Mouse (Mus musculus): ENCODE results near the gene Pet117. TPM values are rescaled to one million over a fixed set of nuclear protein-coding genes. Genes with fewer than 3 reads are reported as not detected.
A peak's percentile ranks its signal among the peaks of the same experiment; 100 is the strongest.
"Not testable (repeated sequence)": the region's sequence is repeated elsewhere in the genome, so short reads cannot be mapped to it uniquely, and the experiment has no call there.

Gene Pet117
- 1 to 10 TPM; 4.5 to 5.6 TPM for total RNA-seq (2021)
- long read RNA-seq, experiment 1, partial matches to known transcripts: 0 of 1 reads
- long read RNA-seq, experiment 1, other reads (novel, unspliced or antisense): 0 of 1 reads
- long read RNA-seq, experiment 2, partial matches to known transcripts: 0 of 1 reads
- long read RNA-seq, experiment 2, other reads (novel, unspliced or antisense): 0 of 1 reads

DNA sequence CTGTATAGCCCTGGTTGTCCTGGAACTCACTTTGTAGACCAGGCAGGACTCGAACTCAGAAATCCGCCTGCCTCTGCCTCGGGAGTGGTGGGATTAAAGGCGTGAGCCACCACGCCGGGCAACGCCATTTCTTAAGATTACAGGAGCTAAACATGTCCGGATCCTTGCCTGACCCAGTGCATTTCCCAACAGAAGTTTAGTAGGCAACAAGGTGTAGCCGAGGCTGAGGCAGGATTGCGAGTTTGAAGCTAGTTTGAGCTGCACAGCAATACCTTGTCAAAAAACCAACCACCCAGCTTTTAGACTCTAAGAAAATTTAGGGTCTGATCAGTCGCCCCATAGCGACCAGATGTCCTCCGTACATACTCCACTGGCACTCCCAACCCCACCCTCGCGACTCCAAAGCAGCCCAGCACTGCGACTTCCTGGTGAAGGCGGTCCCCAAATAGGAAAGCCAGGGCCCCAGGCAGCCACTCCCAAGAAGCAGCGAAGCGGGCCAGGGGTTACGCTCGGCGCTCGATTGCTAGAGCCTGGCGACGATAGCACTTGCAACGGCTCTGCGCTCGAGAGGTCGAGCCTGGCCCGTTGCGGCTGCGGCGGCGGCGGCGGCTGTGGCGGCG is at the start of gene Pet117, which contains the start of gene Kat14:
Gene Pet117, plus strand, starts transcription at position 597 of the 620 bp plus-strand sequence.
Gene Kat14, plus strand, starts transcription at position 584 of the 620 bp plus-strand sequence.
- intact Hi-C loops (cut with DNase I): loop anchor here (10.0 kb wide), 1 partner anchor 364 kb away; no protein-coding TSS in a partner anchor
- peak; percentile 95 to 96 for DNase-seq

DNA sequence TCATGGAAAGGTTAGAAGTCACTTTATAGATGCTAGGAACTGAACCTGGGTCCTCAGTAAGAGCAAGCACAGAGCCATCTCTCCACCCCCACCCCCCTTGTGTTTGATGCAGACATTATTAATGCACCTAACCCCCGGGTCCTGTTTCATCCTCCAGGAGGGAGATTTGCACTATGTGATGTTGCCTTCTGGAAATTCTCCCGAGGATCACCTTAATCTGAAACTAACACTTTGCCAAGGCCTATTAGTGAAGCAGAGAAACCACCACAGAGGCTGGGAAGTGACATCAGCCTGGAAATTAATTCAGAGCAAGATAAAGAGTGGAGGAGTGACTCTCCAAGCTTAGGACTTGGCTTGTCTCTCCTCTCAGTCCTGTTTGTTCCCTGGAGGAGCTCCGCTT is 44.6 kb upstream of the Pet117 start:
- intact Hi-C loops (cut with DNase I): no loop called here
- DNase-seq: no peak

DNA sequence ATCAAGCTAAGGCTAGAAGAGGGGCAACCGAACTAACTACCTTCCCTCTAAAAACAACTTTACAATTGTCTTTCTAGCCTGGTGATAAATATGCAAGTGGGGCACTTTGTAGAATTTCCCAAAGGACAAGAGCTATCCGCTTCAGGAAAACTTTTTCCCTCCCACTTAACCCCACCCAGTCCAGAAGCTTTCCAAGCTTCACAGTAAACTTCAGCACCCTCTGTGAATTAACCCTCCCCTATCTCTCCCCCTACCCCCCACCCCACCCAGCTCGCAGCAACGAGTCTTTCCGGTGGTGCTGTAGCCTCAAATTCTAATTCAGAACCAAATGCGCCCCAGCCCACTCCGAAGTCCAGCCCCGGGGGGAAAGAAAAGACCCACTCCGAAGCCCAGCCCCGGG is 39.3 kb upstream of the Pet117 start:
- intact Hi-C loops (cut with DNase I): no loop called here

DNA sequence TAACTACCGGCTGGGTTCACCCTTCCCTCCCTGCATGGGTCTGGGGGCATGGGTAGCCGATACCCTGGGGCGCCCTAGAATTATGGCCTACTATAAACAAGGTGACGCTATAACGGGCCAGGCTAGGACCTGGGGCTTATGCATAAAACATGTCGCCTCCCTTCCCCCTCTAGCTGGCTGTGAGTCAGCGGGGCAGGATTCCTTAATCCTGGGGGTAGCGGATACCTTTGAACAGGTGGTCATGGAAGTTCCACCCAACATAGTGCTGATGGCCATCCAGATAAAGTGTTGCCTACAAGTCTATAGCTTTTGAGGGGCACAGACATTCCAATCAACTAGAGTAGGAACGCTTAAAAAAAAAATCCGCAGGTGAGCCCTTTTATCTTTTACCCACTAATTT is 38.9 kb upstream of the Pet117 start:
- no peak for DNase-seq
- intact Hi-C loops (cut with DNase I): no loop called here

More for the DNA sequence above, 39.3 kb upstream of the Pet117 start:
- DNase-seq: no peak

DNA sequence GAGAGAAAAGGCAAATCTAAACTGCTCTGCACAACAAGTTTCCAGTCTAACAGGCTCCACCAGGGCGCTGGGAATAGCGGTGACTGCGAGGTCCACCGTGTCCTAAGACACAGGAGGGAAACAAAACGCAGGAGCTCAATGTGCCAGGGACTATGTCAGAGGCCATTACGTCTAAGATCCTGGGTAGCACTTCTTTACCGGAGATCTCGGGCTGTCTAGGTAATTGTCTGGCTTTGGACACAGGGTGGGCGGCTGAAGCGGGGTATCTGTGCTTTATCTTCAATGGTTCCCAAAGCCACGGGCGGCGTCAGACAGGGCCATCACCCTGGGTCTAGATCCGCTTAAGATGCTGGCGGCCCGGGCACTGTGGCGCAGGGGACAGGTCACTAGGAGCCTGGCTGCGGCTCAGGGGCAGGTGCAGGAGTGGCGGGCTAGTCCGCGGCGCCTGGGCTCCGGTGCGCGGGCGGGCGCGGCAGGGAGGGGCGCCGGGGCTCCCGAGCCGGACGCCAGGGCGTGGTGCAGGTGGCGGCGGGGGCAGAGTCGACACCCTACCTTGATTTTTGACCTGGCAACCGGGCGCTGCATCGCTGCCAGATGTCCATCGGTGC is 38.3 kb upstream of the Pet117 start:
- intact Hi-C loops (cut with DNase I): no loop called here
- DNase-seq: peak in 1 of 2 experiments; percentile 15

DNA sequence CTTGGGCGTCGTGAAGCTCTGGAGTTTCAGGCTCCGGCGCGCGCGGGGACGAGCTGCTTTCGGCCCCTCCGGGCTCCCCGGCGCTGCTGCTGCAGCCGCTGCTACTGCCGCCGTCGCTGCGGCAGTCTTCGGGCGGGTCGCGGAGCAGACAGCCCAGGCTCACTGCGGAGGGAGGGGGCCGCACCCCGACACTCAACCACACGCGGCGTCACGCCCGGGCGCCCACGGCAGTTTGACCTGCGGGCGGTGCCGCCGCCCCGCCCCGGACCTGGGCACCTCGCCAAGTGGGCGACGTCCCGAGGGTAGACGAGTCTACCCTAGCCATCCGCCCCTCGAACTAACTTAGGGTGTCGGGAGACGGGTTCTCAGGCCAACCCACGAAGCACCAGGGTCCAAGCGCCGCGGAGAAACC is 37.8 kb upstream of the Pet117 start:
- intact Hi-C loops (cut with DNase I): no loop called here
- peak in 1 of 2 experiments; percentile 5 for DNase-seq

DNA sequence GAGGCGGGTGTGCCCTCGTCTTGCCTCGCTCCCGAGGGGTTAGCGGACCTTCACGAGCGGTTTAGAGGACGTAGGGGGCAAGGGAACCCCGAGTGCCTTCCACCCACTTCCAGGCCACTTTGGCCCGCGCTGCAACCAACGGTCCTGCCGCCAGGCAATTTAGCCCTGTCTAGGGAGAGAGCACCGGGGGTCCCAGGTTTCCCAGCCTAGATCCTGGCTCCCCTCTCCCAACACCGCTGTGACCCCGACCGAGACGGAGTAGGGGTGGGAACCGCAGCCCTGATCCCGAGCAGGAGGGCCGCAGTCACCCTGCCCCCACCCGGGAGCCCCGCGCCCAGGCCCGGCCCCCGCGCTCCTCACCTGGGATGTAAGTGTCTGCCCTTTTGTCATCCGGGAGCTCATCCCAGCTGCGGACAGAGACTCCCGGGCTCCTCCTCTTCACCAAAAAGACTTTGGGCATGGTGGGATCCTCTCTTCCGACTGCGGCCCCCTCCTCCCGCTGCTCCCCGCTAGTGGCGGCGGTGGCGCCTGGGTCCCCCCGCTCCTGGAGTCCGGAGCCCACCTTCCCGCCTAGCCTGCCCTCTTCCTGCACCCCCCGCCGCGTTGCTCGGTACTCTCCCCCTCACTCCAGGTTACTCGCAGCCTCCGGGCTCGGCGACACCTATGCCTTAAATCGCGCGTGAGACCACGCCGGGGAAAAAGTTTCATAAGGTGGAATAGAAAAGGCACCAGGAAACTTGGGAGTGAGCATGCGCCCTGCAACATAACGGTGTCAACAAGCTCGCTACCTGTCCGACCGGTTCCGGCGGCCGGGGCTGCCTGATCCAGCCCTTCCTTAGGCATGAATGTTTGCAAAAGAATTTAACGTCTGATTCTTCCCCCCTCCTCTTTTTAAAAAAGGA is 37.1 kb upstream of the Pet117 start, which contains the start of gene Ovol2:
Gene Ovol2, minus strand, starts transcription at position 746 of the 902 bp plus-strand sequence.
- intact Hi-C loops (cut with DNase I): no loop called here
- no peak for DNase-seq

DNA sequence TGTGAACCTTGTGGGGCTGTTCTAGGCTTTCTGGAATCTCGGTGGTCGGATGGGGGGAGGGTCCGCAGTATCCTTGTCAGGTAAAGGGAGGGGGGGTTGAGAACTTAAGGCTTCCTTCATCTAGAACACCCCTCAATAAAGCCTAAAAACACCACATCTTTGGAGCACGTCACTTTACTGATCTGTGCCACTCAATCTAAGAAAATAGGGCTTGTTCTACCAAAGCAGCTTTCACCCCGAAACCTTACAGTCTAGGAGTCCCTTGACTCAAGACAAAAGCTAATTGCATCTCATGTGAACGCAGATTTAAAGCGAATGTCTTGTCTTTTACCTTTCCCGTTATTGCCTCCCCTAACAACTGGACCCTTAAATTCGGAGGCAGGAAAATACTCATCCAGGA is 36.3 kb upstream of the Pet117 start:
- intact Hi-C loops (cut with DNase I): no loop called here

DNA sequence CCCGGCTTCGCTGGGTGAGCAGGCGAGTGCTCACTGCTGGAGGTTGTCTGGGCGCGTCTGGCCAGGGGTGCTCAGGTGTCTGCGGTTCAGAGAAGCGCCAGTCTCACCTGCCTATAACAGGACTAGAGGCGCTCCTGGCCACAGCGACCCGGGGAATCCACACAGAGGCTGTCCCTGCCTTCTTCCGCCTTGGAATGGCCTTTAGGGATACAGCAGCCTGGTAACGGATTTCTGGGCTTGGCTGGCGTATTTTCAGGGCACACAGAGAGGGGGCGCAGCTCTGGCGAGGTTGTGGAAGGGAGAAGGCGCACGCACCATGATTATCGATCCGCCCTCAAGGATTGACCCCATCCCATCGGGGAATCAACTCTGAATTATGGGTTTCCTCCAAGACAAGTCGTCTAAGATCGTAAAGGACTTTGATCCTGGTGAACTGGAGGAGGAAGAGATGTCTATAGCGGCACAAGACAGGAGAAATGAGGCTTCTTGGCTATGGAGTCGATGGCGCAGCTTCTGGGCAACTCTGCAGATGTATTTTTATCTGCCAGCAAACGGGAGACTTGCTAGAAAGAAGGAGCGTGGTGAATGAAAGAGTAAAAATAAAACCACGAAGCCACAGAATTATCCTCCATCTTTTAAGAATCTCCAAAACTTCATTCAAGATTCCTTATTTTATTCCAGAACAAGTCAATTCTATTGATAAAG is 35.5 kb upstream of the Pet117 start:
- intact Hi-C loops (cut with DNase I): no loop called here
- no peak for DNase-seq

More for the DNA sequence above, 36.3 kb upstream of the Pet117 start:
- DNase-seq: no peak

DNA sequence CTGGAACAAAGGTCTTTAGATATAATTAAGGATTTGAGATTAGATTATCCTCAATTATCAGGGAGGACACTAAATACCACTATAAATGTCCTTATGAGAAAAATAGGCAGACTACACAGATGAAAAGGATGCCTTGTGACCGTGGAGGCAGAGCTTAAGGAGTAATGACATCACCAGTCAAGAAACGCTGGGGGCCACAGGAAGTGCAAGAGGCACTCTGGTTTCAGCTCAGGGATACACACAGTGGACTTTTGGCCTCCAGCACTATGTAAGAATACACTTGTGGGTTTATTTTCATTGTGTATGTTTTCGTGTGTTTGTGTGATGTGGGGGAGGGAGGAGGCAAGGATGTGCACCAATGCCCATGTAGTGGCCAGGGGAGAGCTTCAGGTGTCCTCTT is 31.6 kb upstream of the Pet117 start:
- DNase-seq: no peak
- intact Hi-C loops (cut with DNase I): no loop called here

DNA sequence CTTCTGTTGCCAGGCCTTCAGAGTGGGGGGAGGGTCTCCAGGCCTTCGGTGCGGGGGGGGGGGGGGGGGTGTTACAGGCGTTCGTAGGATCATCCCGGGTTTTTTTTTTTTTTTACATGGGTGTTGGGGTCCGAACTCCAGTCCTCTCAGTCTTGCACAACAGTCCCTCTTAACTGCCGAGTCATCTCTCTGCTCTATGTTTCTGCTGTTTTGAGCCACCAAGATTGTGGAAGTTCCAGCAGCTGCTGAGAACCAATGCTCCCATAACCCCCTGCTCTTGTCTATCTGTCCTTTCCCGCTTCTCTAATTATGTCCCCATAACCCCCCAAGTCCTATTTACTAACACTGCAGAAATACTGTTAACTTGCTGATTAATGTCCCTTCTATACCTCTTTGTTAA is 31.1 kb upstream of the Pet117 start:
- intact Hi-C loops (cut with DNase I): no loop called here
- no peak for DNase-seq

DNA sequence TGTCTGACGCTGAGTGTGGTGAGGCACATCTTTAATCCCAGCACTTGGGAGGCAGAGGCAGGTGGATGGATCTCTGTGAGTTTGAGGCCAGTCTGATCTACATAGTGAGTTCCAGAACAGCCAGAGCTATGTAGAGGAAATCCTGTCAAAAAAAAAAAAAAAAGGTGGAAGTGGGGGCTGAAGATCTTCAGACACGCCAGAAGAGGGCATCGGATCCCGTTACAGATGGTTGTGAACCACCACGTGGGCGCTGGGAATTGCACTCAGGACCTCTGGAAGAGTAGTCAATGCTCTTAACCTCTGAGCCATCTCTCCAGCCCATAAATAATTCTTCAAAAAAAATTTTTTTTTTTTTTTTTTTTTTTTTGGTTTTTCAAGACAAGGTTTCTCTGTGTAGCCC is 30.6 kb upstream of the Pet117 start:
- intact Hi-C loops (cut with DNase I); DNase-seq: not testable (repeated sequence)

DNA sequence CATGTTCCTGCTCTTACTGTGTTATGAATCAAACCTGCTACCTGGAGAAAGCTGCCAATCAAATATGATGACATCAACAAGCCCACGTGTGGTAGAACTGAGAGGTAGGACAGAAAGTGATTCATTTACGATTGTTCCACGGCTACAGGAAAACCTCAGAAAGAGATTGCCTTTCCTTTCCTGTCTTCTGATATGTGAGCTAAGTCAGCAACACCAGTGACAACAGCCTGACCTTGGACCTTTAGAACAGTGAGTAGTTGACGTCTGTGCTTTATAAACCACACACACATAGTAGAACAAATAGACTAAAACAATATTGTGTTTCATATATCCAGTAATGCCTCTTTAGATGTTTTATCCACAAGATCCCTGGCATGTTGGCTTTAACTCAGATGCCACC is 25.6 kb upstream of the Pet117 start:
- DNase-seq: no peak
- intact Hi-C loops (cut with DNase I): no loop called here

DNA sequence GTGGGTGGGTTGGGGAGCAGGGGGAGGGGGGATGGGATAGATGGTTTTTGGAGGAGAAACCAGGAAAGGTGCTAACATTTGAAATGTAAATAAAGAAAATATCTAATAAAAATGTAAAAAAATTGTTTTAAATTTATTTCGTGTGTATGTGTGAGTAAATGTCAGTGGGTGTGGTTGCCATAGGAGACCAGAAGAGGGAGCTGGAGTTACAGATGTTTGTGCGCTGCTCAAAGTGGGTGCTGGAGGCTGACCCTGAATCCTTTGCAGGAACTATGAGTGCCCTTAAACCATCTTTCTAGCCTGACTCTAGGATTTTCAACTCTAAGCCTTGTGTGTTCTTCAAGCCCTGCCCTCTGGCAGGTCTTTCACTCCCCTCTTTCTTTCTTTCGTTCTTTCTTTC is 20.3 kb upstream of the Pet117 start:
- intact Hi-C loops (cut with DNase I): no loop called here
- no peak for DNase-seq

DNA sequence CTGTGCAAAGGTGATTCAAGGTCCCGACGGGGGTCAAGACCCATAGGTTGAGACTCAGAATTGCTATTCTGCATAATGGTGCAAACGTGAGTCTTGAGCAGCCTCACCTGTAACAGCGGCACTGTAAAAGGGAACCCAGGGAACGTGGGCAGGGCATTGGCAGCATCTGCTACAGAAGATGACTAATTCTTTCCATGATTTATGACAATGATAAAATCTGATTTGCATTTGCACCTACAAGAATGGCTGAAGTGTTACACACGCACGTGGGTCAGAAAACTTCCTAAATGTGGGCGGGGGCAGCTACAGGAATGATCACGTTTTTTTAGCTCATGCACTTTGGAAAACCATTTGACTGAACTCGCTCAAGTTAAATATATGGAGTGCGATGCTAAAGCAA is 16.0 kb upstream of the Pet117 start:
- no peak for DNase-seq
- intact Hi-C loops (cut with DNase I): loop anchor here (5.0 kb wide), 1 partner anchor 99 kb away; no protein-coding TSS in a partner anchor

DNA sequence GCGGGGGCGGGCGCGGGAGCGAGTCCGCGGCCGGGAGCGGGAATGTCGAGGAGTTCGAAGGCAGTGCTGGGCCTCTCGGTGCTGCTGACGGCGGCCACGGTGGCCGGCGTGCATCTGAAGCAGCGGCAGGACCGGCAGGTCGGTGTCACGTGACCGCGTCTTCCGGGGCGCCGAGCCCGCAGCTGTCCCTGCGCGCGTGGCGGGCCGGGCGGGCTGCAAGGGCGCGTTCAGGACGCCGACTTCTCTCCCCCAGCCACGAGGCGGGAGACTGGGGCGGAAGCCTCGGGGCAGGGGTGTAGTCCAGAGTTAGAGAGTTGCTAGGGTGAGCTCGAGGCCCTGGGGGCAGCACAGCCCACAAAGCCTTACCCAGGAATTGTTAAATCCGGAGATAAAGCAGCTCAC is 225 bp downstream of the Pet117 start:
- intact Hi-C loops (cut with DNase I): loop anchor here (10.0 kb wide), 1 partner anchor 364 kb away; no protein-coding TSS in a partner anchor

DNA sequence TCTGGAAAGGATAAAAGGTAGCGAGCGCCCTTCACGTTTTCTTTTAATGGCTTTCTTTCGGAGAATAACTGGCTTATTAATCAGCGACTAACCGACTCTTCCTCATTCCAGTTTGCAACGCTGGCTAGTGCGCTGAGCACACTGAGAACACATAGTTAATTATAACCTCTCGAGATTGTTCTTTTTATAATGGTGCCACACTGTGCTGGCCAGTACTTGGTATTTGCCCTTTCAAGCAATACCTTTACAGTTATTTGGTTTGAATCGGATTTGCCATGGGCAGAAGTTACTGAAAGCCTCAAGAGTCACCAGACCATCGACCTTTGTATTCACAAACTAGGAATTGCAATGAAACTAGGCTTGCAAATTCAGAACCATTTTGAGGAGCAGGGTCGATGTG is 715 bp downstream of the Pet117 start:
- DNase-seq: no peak
- intact Hi-C loops (cut with DNase I): loop anchor here (10.0 kb wide), 1 partner anchor 365 kb away; no protein-coding TSS in a partner anchor

More for the DNA sequence above, 225 bp downstream of the Pet117 start:
- DNase-seq: peak in 1 of 2 experiments; percentile 58

DNA sequence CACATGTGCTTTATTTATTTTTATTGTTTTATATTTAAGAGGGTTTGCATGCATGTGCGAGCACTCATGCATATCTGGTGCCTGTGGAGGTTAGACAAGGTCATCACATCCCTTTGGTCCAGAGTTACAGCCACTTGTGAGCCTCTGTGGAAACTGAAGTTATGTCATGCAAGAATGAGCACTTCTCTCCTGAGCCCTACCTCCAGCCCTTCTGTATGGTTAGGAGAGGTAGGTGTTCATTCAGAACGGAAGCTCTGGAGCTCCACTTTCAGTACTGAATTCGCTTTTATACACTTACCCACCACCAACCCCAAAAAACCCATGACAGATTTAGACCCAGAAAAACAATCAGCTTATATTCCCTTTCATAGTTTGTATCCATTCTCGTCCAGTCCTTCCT is 2.8 kb downstream of the Pet117 start:
- intact Hi-C loops (cut with DNase I): no loop called here

DNA sequence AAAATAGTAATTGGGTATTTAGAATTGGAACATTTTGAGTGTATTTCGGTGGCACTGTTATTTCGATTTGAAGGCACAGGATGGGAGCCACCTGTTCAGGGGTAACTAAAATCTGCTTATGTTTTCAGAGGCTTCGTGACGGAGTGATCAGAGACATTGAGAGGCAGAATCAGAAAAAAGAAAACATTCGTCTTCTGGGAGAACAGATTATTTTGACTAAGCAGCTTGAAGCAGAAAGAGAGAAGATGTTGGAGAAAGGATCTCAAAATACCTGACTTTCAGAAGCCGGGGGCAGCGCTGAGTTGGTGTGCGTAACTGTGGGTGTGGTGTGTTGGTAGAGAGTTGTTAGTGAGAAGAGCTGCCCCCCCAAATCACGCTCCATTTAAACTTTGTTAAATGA is 4.3 kb downstream of the Pet117 start:
- intact Hi-C loops (cut with DNase I): no loop called here
- DNase-seq: no peak

More for the DNA sequence above, 2.8 kb downstream of the Pet117 start:
- no peak for DNase-seq

Data from gastrocnemius, postnatal 36 days (tissue).